Mouse (Mus musculus) spleen, adult 10 weeks (tissue): ENCODE results near the gene Rem2. TPM values are rescaled to one million over a fixed set of nuclear protein-coding genes. Genes with fewer than 3 reads are reported as not detected.

Experiments
- polyA plus RNA-seq: library from polyadenylated mRNA; stranded (reverse); fragments of 350-450 nt; fragmentation: Illumina TruSeq; extraction: RNeasy Lipid Tissue Mini Kit (QIAGEN cat#74804); gene quantifications from one replicate; pipeline ENCODE4 v1.2.3, GENCODE M21; 2015; ENCODE audit warnings: low replicate concordance; ENCODE audit not compliant: insufficient read depth

The Rem2 gene
- not detected for polyA plus RNA-seq

DNA sequence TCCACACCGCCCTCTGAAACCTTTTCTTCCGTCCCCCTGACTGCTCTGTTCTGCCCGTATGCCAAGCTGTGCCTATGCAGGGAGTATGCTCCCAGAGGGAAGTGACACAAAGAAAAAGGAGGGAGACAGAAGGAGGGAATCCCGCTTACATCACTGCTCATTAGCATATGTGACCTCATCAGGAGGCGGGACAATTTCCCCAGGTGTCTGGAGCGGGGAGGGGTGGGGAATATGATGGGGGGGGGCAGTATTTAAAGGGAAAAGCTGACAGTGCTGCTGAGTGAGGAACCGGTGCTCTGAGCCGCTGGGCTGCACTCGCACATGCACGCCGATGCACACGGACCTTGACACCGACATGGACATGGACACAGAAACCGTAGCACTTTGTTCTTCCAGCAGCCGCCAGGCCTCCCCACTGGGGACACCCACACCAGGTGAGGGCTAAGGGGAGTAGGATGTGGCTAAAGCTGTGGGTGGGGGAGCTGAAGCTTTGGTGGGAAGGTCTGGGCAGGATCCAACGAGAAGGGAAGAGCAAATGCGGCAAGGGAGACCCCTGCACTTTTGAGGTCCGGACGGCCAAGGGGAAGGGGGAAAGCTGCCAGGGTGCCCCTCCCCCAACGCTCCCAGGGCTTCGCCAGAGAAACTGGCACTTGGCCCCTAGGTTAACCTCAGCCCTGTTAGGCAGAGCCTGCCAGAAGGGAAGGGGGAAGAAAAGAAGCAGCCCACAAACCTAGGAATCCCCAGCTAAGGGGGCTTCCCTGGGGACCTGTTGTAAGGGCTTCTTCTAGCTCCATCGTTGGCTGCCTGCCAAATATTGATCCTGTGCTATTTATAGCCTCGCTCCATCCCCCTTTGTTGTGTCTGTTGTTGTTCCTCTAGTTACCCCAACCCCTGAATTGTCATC lies at the start of gene Rem2:
Rem2 (plus strand) TSS at position 160 of the 904 bp plus-strand sequence.

DNA sequence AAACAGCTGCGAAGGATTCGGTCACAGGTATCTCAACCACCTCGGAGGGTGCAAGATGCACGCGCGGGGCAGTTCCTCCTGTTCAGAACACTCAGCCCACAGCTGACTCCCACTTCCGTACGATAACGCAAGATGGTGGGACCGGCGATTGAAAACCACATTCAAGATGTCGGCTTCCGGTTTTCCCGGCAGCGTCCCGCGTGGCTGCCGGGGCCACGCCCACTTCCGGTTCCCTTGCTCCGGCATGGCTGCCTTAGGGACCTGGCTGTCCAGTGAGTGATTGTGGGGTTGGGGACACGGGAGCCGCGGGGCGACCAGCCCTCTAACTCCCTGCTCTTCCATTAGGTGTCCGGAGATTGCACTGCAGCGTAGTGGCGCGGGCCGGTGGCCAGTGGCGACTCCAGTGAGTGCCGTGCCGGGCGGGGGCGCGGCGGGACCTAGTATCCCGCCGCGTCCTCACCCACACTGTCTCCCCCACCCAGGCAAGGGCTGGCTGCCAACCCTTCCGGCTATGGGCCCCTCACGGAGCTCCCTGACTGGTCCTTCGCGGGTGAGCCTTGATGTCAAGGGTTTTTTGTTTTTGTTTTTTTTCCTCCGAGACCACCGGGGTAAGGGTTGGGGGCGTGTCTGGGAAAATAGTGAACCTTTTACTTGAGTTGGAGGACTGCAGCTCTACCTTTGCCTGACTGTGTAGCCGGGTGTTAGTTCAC lies 49.1 kb upstream of the Rem2 start, which contains the start of gene Mrpl52:
Mrpl52 (plus strand) TSS at position 221 of the 710 bp plus-strand sequence.

DNA sequence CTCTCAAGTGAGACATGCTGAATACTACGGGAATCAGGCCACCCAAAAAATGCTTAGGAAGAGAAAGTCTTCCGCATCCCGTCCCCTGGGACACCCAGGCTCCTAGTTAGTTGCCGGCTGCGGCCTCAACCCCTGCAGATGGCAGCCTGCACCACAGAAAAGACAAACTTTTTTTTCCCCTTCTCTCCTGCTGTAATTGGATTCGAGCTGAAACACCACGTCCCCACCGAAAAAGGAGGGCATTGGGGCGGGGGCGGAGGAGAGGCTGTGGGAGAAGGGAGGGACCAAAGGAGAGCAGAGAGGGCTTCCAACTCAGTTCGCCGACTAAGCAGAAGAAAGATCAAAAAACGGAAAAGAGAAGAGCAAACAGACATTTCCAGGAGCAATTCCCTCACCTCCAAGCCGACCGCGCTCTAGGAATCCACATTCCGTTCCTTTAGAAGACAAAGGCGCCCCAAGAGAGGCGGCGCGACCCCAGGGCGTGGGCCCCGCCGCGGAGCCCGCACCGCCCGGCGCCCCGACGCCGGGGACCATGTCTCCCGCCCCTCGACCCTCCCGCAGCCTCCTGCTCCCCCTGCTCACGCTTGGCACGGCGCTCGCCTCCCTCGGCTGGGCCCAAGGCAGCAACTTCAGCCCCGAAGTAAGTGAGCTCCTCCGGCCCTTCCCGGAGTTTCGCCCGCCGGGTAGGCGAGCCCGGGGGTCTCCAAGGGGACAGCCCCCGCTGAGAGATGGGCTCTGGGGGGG lies 44.4 kb upstream of the Rem2 start, which contains the start of gene Mmp14:
Mmp14 (plus strand) TSS at position 279 of the 744 bp plus-strand sequence.

DNA sequence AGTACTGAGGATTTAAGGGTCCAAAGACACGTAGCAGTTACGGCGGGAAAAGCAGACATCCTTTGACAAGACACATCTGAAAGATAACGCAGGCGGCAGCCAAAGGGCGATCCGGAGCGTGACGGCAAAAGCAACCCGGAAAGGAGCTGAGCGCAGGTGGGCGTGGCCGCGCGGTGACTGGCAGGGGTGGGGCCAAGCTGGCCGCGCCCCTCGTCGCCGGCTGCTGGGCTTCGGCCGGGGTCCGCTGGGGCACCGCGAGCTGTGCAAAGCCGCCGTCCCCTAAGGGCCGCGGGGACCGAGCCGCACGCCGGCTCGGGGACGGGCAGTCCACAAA lies 12.0 kb upstream of the Rem2 start, which contains the start of gene Lrp10:
Lrp10 (plus strand) TSS at position 179 of the 334 bp plus-strand sequence.

Other genes starting within 250 kb of the Rem2 start
- 62.9 TPM for gene Dad1, start 222.0 kb upstream of the Rem2 start, polyA plus RNA-seq
- gene Abhd4, start 221.9 kb upstream of the Rem2 start, polyA plus RNA-seq = 30.7 TPM
- gene Olfr49, start 191.2 kb upstream of the Rem2 start, polyA plus RNA-seq = not detected
- 48.0 TPM for gene Oxa1l, start 115.3 kb upstream of the Rem2 start, polyA plus RNA-seq
- gene Slc7a7, start 58.3 kb upstream of the Rem2 start, polyA plus RNA-seq = 30.2 TPM
- 88.1 TPM for gene Mrpl52, start 49.2 kb upstream of the Rem2 start, polyA plus RNA-seq
- gene Mmp14, start 44.5 kb upstream of the Rem2 start, polyA plus RNA-seq = 32.2 TPM
- 38.8 TPM for gene Lrp10, start 12.0 kb upstream of the Rem2 start, polyA plus RNA-seq
- gene Prmt5, start 41.4 kb downstream of the Rem2 start, polyA plus RNA-seq = 48.2 TPM
- gene Haus4, start 78.5 kb downstream of the Rem2 start, polyA plus RNA-seq = 11.4 TPM
- gene Ajuba, start 101.5 kb downstream of the Rem2 start, polyA plus RNA-seq = 4.2 TPM
- 3.6 TPM for gene 4931414P19Rik, start 129.9 kb downstream of the Rem2 start, polyA plus RNA-seq
- 39.6 TPM for gene Psmb5, start 141.9 kb downstream of the Rem2 start, polyA plus RNA-seq
- not detected for gene Psmb11, start 145.3 kb downstream of the Rem2 start, polyA plus RNA-seq
- not detected for gene Gm17606, start 164.9 kb downstream of the Rem2 start, polyA plus RNA-seq
- gene Cdh24, start 165.3 kb downstream of the Rem2 start, polyA plus RNA-seq = 1.2 TPM
- gene 1700123O20Rik, start 210.1 kb downstream of the Rem2 start, polyA plus RNA-seq = 39.1 TPM
- gene Acin1, start 210.8 kb downstream of the Rem2 start, polyA plus RNA-seq = 429 TPM
- gene Gm29776, start 222.7 kb downstream of the Rem2 start, polyA plus RNA-seq = not detected
- not detected for gene Cebpe, start 236.1 kb downstream of the Rem2 start, polyA plus RNA-seq